Mouse (Mus musculus) kidney, adult 2 months (tissue): ENCODE results near the gene 1700019N19Rik.

Experiments
- CTCF ChIP-seq: fragments of 200-500 bp; conservative IDR thresholded peaks from 2 replicates; pipeline ENCODE4 v1.5.1; 2011; ENCODE audit warnings: low read depth, mild to moderate bottlenecking, control low read depth, low read length, moderate library complexity, mixed read lengths; ENCODE audit not compliant: insufficient read depth, insufficient read length
- POLR2A ChIP-seq: fragments of 200-500 bp; IDR thresholded peaks from one replicate; pipeline ENCODE4 v1.6.1; 2011; ENCODE audit warnings: low read depth, low read length, control low read depth

GRCm38 (mm10) chr19:58762316-58762715 lies 31.9 kb downstream of the 1700019N19Rik start:
- no peak for TF ChIP-seq POLR2A
- no peak for TF ChIP-seq CTCF
